Mouse (Mus musculus): ENCODE data around the gene Pnliprp2.

Pnliprp2 gene

DNA sequence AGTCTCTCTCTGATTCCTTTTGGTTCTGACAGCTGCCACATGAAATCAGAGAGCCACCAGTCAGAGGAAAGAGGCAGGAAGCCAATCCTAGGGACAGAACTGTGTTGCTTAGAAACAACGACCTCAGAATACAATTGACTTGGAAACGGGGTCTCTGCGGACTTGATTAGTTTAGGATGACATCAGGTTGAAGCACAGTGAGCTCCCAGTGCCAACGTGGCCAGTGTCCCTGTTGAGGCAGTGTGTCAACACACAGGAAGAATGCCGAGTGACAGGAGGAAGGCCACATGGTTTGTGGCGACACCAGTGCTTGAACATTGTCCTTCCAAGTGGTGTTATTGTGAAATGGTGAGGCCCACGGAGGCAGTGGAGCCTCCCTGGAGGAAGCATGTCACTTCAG lies 24.4 kb downstream of the Pnliprp2 start:
- in situ Hi-C loops (cut with MboI; ENCODE audit: low pct_unique_long_range_greater_than_20kb in 1 of 2, low sequenced_read_pairs in 2 of 2, unreplicated experiment in 1 of 2), result no loop called here

DNA sequence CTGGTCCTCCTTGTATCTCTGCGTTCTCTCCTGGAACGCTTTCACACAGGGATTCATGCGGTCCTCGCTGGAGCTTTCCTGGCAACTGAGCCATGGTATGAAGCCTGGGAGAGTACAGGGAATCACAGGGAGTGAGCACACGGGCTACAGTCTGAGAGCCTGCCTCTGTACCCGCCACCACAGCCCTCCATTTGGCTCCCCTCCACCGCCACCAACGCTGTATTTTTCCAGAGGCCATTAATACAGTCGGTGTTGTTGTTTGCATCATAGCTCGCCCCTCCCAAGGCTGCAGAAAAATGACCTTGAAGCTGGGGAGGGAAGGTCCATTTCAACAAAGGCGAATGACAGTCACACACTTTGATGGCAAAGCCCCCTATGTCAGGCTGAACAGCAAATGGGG lies 29.7 kb downstream of the Pnliprp2 start:
- in situ Hi-C loops (cut with MboI; ENCODE audit: low pct_unique_long_range_greater_than_20kb in 1 of 2, low sequenced_read_pairs in 2 of 2, unreplicated experiment in 1 of 2), result no loop called here

DNA sequence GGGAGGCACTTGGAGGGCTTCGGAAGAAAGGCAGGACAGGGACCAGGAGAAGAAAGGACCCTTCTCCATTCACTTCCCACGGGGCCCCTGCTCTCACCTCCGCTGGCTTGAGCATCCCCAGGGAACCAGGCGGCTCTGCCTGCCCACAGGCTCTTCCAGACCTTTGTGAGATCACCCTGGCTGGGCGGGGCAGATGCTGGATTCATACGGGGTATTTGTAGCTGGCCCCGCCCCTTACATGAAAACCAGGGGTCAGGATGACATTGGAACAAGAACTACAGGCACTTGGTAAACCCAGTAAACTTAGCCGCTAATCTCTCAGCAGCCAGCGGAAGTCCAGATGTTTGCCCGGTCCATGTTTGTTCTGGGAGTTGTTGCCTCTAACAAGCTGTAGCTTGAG lies 34.8 kb downstream of the Pnliprp2 start, which contains the start of gene 1700019N19Rik:
TSS of gene 1700019N19Rik (minus strand) at position 178 of the 400 bp plus-strand sequence.
- in situ Hi-C loops (cut with MboI; ENCODE audit: low pct_unique_long_range_greater_than_20kb in 1 of 2, low sequenced_read_pairs in 2 of 2, unreplicated experiment in 1 of 2), result no loop called here

DNA sequence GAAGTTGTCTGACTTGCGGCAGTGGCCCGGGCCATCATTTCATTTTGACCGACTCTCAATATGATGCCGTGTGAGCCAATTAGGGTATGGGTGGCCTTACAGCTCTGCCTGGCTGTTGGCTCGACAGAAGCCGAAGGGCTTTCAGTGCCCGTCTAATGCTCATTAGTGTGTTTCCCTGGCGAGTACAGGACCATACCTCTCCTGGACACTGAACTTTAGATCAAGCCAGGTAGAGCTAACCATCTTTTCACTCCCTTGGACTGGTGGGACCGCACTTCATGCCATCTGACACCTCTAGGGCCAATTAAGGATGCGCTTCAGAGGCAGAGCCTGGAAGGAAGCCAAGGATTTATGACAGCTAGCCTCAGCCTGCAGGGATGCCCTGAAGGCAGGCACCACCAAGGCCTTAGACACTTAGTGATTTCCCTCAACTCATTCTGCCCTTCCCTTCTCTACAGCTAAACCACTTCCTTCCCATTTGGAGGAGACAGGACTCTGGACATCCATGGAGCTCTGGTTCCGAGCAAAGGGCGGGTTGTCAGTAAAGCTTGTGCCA lies 35.7 kb downstream of the Pnliprp2 start:
- in situ Hi-C loops (cut with MboI; ENCODE audit: low pct_unique_long_range_greater_than_20kb in 1 of 2, low sequenced_read_pairs in 2 of 2, unreplicated experiment in 1 of 2), result no loop called here

DNA sequence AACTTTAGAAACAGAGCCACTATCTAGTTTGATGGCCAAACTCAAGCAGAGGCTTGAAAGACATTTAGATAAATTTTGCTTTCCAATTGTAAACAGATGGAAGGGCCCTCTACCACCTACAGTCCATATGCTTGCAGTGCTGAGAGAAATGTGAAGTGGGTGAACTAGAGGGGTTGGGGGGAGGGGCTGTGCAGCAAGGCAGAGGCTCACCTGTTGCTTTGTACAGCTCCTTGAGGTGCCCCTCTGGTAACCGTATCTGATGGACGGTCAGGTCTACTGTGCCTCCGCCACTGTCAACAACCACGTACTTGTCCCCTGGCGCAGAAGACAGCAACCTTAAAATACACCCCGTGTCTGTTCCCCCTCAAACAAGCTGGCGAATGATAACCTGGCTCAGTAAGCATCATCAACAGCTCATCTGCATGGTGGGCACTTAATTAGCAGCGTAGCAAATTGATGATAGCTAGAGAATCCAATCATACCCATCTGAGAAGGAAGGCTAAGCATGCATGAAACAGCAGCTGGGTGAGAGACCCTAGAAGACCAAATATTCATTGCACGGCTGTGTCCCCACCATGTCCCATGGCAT lies 45.8 kb downstream of the Pnliprp2 start:
- in situ Hi-C loops (cut with MboI; ENCODE audit: low pct_unique_long_range_greater_than_20kb in 1 of 2, low sequenced_read_pairs in 2 of 2, unreplicated experiment in 1 of 2), result loop anchor here in 1 of 2 experiments (10.0 to 25.0 kb wide), 2 partner anchors 100 to 407 kb away; partner anchors contain the start of gene Kcnk18

DNA sequence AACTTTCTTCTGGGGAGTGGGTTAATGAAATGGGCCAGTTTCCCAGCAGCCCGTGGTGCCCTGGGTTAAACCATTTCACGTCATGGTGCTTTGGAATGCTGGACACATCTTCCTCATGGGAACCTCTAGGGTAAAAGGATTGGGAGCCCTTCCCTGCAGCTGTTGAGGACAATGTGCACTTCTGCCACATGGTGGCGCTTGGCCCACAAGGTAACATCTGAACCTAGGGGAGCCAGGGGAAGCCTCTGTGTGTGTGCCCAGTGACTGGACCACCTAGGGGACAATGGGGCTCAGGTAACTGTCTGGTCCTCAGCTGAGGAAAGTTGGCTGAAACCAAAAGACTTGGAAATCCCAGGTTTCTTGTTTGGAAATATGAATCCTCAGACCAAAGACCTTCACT lies 46.8 kb downstream of the Pnliprp2 start:
- in situ Hi-C loops (cut with MboI; ENCODE audit: low pct_unique_long_range_greater_than_20kb in 1 of 2, low sequenced_read_pairs in 2 of 2, unreplicated experiment in 1 of 2), result loop anchor here in 1 of 2 experiments (10.0 to 25.0 kb wide), 2 partner anchors 98 to 406 kb away; partner anchors contain the start of gene Kcnk18

DNA sequence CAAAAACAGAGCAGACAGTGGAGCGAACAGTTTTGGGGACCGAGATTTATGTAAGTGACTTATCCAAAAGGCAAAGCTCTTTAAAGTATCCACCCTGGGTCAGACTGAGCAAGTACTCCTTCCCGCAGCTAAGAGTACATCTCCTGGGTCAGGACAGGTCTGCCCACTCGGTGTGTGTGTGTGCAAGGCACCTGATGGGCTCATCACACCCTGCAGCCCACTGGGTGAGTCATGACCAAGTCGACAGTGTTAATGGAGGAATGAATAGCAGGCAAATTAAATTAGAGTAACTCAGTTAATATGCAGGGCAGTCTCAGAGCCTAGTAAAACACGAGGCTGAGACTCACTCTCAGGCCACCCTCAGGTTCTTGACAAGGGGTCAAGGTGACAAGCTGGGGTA lies 49.3 kb downstream of the Pnliprp2 start:
- in situ Hi-C loops (cut with MboI; ENCODE audit: low pct_unique_long_range_greater_than_20kb in 1 of 2, low sequenced_read_pairs in 2 of 2, unreplicated experiment in 1 of 2), result loop anchor here in 1 of 2 experiments (10.0 to 25.0 kb wide), 2 partner anchors 96 to 403 kb away; partner anchors contain the start of gene Kcnk18

DNA sequence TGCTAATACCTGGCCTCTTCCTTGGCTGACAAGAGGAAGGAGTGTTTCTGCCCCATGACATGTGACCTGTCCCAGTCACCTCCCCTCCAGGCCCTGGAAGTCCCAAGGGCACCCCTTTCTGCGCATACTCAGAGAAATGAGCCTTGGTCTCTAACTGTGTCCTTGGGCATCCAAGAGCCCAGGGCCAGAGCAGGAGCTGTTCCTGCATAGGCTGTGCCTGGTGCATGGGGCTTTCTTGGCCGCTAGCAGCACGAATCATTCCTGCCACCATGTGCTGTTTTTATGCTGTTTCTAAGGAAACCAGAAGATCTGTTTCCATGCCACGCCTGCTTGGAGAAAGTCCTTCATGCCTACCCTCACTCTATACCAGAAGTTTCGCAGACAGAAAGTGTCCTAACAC lies 51.0 kb downstream of the Pnliprp2 start:
- in situ Hi-C loops (cut with MboI; ENCODE audit: low pct_unique_long_range_greater_than_20kb in 1 of 2, low sequenced_read_pairs in 2 of 2, unreplicated experiment in 1 of 2), result loop anchor here in 1 of 2 experiments (25.0 kb wide), 1 partner anchor 402 kb away; the partner anchor contains the start of gene Kcnk18

DNA sequence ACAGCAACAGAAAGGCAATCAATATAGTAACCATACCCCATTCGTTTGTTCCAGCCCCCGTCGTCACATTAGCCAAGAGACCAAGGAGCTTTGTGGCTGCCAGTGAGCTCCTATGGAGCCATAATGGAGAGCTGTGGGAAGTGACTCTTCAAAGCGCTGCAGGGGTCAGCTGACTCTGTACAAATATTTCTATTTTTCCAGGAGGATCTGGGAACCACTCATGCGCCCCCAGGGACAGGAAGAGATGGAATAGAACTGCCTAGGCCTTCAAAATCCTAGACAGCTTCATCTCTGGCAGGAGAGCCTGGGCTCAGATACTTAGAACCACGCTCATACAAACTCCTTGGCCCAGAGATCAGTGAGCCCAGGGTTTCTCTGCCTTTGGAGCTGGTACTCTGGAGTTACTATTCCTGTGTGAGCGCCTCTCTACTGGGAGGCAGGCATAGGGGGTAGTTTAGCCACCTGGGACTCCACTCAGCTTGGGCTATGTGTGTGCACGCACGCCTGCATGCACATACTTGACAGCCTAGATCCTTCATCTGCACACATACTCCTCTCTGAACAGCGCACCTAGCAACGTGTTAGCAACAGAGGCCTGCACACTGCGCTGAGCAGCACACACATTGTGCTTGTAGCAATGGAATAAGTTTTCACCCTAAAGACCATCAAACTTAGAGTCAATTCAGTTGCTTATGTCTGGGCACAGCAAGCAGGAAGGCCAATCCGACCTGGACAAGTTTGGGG lies 55.8 kb downstream of the Pnliprp2 start:
- in situ Hi-C loops (cut with MboI; ENCODE audit: low pct_unique_long_range_greater_than_20kb in 1 of 2, low sequenced_read_pairs in 2 of 2, unreplicated experiment in 1 of 2), result loop anchor here in 1 of 2 experiments (25.0 kb wide), 1 partner anchor 397 kb away; the partner anchor contains the start of gene Kcnk18

DNA sequence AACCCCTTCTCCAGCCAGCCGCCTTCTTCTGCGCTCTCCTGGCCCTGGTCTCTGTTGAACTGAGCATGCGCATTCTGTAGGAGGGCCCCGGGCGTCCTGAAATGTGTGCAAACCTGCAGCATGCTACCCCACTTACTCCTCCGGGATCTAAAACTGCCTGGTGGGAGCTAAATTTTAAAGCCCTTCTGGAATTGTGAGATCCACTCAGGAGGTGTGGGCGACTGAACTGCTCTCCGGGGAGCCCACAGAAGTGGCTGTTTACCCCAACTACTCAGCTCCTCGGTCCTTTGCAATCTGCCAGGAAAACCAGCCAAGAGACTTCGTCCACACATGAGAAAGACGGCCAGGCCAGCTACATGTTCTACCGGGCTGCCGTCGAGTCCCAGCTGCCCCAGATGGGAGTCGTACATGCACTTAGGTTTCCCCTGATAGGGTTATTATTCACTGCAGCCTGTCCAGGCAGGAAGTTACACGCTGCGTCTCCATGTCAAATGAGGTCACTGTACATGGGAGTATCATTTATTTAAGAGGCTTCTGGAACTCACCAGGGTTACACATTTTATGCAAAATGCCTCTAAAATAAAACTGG lies 57.0 kb downstream of the Pnliprp2 start:
- in situ Hi-C loops (cut with MboI; ENCODE audit: low pct_unique_long_range_greater_than_20kb in 1 of 2, low sequenced_read_pairs in 2 of 2, unreplicated experiment in 1 of 2), result loop anchor here in 1 of 2 experiments (25.0 kb wide), 1 partner anchor 396 kb away; the partner anchor contains the start of gene Kcnk18

DNA sequence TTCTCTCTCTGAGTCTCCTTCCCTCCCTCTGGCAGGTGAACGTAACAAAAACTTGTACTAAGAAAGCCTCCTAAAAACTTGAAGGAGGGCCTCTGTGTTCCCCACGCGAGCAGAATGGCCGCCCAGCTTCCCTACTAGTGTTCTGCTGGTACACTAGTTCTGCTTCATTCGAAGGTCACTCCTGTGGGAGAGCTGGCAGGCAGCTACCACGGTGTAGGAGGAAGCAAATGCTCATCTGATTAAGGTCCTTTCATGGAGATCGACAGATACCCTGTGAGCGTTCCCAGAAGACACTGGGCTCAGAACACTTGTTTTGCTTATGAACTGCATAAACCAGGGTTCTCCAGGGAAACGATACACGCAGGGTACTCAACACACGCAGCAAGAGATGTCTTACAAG lies 57.9 kb downstream of the Pnliprp2 start:
- in situ Hi-C loops (cut with MboI; ENCODE audit: low pct_unique_long_range_greater_than_20kb in 1 of 2, low sequenced_read_pairs in 2 of 2, unreplicated experiment in 1 of 2), result loop anchor here in 1 of 2 experiments (25.0 kb wide), 1 partner anchor 395 kb away; the partner anchor contains the start of gene Kcnk18

DNA sequence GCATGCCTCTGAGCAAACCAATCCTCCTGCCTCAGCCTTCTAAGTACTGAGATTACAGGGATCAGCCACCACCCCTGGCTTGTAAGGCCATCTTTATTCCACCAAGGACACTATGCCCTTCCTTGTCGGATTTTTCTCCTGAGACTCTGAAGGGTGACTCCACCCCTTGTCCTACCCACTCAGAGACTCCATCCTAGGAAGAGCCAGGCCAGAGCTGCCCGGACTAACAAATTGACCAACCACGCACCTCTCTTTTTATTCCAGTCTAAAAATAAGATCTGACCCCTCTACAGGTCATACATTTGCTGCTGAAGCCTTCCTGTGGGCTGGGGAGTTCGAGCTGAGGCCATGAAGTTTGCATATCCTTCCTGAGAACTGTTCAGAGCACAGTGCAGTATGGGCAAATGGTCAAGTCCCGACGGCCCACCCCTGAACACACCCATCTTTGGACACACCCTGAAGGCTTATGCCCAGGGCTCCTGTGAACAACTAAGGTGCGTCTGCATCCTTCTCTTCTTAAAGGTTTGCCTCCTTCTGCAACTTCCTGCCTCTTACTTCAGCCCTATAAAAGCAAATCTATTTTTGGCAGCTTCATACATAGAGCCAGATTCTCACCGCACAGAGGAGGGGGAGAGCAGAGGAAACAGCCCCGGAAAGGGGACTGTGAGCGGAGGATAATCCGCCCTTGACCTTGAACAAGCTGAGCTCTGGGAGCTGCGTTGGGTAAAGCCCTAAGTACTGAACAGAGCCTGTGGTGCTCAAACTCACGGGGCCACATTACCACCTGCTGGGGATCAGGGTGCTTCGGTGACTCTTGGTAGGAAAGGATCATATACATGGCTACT lies 59.3 kb downstream of the Pnliprp2 start:
- in situ Hi-C loops (cut with MboI; ENCODE audit: low pct_unique_long_range_greater_than_20kb in 1 of 2, low sequenced_read_pairs in 2 of 2, unreplicated experiment in 1 of 2), result loop anchor here in 1 of 2 experiments (25.0 kb wide), 1 partner anchor 394 kb away; the partner anchor contains the start of gene Kcnk18

DNA sequence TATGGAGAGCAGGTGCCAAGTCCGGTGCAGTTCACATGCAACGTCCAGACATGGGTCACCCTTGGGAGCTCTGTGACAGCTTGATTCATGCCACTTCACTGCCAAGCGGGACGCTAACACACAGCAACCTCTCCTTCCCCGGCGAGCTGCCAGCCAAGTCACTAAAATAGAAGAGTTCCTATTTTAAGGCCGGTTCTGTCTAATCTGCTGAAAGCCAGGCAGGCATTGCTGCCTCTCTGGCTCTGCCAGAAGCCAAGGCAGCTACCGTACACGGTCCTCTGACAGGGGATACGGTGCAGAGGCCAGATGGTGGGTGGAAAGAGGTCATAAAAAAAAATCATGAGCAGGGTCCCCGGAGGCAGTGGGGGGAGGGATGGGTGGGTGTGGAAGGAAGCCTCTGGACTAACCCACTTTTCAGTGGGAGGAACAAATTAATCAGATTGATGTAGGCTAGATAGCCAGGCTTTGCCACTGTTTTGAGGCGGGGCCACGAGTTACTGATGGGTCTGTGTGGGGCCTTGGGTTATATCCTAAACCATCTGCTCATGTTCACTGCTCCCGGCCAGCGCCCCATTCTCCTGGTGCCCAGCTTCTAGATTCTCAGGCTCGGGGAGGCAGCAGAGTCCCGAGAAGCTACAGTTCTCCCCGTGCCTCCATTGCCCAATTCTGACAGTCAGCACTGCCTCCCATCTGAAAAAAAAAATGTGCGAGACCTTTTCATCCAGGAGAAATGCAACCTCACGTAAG lies 63.1 kb downstream of the Pnliprp2 start:
- in situ Hi-C loops (cut with MboI; ENCODE audit: low pct_unique_long_range_greater_than_20kb in 1 of 2, low sequenced_read_pairs in 2 of 2, unreplicated experiment in 1 of 2), result loop anchor here in 1 of 2 experiments (25.0 kb wide), 1 partner anchor 390 kb away; the partner anchor contains the start of gene Kcnk18

DNA sequence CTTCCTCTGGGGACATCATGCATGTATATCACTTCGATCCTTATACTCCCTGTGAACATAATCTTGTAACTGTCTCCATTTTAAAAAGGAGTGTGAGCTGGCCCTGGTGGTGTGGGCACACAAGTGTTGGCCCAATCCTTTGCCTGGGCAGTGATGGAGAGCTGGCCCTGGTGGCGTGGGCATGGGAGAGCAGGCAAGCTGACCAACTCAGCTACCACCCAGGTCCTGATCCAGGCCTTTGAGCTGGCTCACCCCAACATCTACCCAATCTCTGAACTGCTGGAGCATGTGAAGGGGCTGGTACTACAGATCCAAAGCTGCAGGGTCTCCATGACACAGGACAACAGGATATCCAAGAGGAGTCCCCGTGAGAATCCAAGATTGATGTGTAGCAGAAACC lies 63.8 kb downstream of the Pnliprp2 start:
- in situ Hi-C loops (cut with MboI; ENCODE audit: low pct_unique_long_range_greater_than_20kb in 1 of 2, low sequenced_read_pairs in 2 of 2, unreplicated experiment in 1 of 2), result loop anchor here in 1 of 2 experiments (25.0 kb wide), 1 partner anchor 389 kb away; the partner anchor contains the start of gene Kcnk18

DNA sequence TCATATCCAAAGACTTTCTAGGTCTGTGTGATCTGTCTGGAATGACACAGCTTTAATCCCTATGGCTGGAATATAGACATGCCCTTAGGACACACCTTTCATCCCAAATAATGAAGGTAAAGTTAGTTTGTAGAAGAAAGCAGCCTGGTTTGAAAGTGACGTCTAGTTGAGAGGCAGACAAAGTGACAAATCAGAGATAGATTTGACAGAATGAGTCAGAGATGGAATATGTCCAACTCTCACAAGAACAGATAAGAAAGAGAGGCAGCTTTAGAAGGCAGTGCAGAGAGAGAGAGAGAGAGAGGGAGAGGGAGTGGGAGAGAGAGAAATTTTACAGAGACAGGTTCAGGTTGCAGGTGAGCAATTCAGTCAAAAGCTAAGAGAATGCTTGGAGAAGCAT lies 64.8 kb downstream of the Pnliprp2 start:
- in situ Hi-C loops (cut with MboI; ENCODE audit: low pct_unique_long_range_greater_than_20kb in 1 of 2, low sequenced_read_pairs in 2 of 2, unreplicated experiment in 1 of 2), result loop anchor here in 1 of 2 experiments (25.0 kb wide), 1 partner anchor 388 kb away; the partner anchor contains the start of gene Kcnk18

Data from mouse embryonic stem cell (cell line).